Mouse (Mus musculus) hindbrain, embryonic 11.5 days (tissue): ENCODE data around the gene Gm11939. TPM values are rescaled to one million over a fixed set of nuclear protein-coding genes. Genes with fewer than 3 reads are reported as not detected.

ENCODE experiments used
- ATAC-seq: fragments of 200-750 bp; cut with Nextera tagmentation; 2 replicates; pipeline ENCODE4 v1.8.0; 2017; ENCODE audit warnings: mild to moderate bottlenecking, moderate TSS enrichment, moderate library complexity; ENCODE audit not compliant: low FRiP score
- DNase-seq: peaks from one replicate; pipeline ENCODE4 v3.0.0-alpha.2; 2015; ENCODE audit warnings: low spot score
- H3K27ac ChIP-seq: fragments of 300-500 bp; sonication (generic); 2 replicates; pipeline ENCODE4 v1.5.1; 2014; ENCODE audit warnings: mild to moderate bottlenecking, low read depth, low read length
- H3K27me3 ChIP-seq: fragments of 300-500 bp; sonication (generic); 2 replicates; pipeline ENCODE4 v1.6.1; 2014; ENCODE audit warnings: mild to moderate bottlenecking, low read length, moderate library complexity, mixed read lengths; ENCODE audit not compliant: control insufficient read depth, insufficient read depth
- H3K36me3 ChIP-seq: fragments of 300-500 bp; sonication (generic); 2 replicates; pipeline ENCODE4 v1.6.1; 2014; ENCODE audit warnings: mild to moderate bottlenecking, low read length, moderate library complexity, mixed read lengths; ENCODE audit not compliant: control insufficient read depth, insufficient read depth
- H3K4me1 ChIP-seq: fragments of 300-500 bp; sonication (generic); replicated peaks from 2 replicates; pipeline ENCODE4 v1.6.1; 2014; ENCODE audit warnings: low read length, mixed read lengths; ENCODE audit not compliant: control insufficient read depth, insufficient read depth
- H3K4me2 ChIP-seq: fragments of 300-500 bp; sonication (generic); replicated peaks from 2 replicates; pipeline ENCODE4 v1.6.1; 2014; ENCODE audit warnings: mild to moderate bottlenecking, low read depth, low read length
- H3K4me3 ChIP-seq: fragments of 300-500 bp; sonication (generic); 2 replicates; pipeline ENCODE4 v1.5.1; 2014; ENCODE audit warnings: low read depth, low read length
- H3K9ac ChIP-seq: fragments of 300-500 bp; sonication (generic); 2 replicates; pipeline ENCODE4 v1.6.1; 2014; ENCODE audit warnings: low read depth, low read length
- H3K9me3 ChIP-seq: fragments of 300-500 bp; sonication (generic); 2 replicates; pipeline ENCODE4 v1.6.1; 2016; ENCODE audit warnings: low read length; ENCODE audit not compliant: control insufficient read depth
- WGBS: fragments of 180-500 bp; shearing (Covaris S2); extraction: QIAGEN DNeasy Blood & Tissue Kit; methylation state at CpG from one replicate; pipeline ENCODE4 v1.1.7; 2014; 5-methylcytosine and 5-hydroxymethylcytosine counted together
- polyA plus RNA-seq: library from polyadenylated mRNA; unstranded; fragments of >200 nt; fragmentation: Nextera tagmentation; extraction: Ambion mirVana; gene quantifications from 2 replicates; pipeline ENCODE4 v1.2.1, GENCODE M21; 2014

Gene Gm11939
- polyA plus RNA-seq, 1 experiment from 2014 or later, result not detected

DNA sequence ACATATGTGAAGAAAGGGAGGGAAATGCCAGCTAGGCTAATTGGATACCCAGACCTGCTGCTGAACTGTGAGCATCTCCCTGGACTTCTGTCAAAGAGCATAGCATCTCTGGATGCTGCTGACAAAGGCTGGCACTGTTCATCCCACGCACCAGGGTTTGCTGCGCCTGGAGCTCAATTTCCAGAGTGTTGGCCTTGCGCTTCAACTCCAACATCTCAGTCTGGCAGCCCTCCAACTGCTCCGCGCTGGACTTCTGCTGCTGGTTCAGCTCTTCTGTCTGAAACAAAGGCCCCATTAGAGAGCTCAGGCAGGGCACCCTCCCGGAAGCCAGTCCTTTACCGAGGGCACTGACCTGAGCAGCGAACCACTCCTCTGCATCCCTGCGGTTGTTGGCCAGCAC lies 19.5 kb downstream of the Gm11939 start:
- H3K9me3 ChIP-seq, result no peaks in the 10 kb centered on the region
- no peaks in the 10 kb centered on the region for H3K36me3 ChIP-seq
- H3K27me3 ChIP-seq, result no peaks in the 10 kb centered on the region
- H3K9ac ChIP-seq, result no peak overlapping the region
- H3K4me2 ChIP-seq, result no peak overlapping the region
- H3K4me1 ChIP-seq, result no peaks in the 10 kb centered on the region
- WGBS, result 73% methylated on average over 9 of the region's 9 CpGs
- DNase-seq (peak; percentile 6), ATAC-seq (no peak)
- no peak overlapping the region for H3K4me3 ChIP-seq
- H3K27ac ChIP-seq, result no peak overlapping the region

DNA sequence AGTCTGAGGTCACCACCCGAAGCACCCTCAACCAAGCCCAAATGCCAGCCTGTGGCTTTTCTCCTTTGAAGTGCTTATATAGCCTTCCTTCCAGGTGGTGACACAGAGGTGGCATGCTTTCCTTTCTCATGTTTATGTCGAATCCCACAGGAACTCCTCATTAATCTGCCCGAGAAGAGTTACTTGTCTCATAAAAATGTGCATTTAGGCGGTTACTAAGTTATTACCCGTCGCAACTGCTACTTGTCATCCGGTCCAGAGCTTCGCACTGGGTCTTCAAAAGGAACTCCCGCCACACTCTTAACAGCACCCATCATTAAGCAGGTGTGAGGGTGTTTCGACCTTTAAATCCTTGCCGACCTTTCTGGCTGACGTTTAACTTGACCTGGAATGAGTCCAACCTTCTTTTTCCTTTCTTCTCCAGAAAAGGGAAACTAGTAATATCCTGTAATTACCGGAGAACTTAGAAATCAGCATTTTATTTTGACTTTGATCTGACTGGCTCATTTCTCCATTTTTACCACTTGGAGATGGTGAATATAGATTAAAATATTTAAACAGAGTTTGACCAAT lies 37.9 kb downstream of the Gm11939 start, which contains the start of gene Krt39:
Gene Krt39, minus strand, starts transcription at position 51 of the 573 bp plus-strand sequence.
- no peaks in the 10 kb centered on the region for H3K4me1 ChIP-seq
- no peak within 1 kb of the TSS for H3K27ac ChIP-seq
- no peaks in the 10 kb centered on the region for H3K9me3 ChIP-seq
- no peak within 1 kb of the TSS for H3K4me3 ChIP-seq
- H3K36me3 ChIP-seq, result no peaks in the 10 kb centered on the region
- no peak within 1 kb of the TSS for H3K4me2 ChIP-seq
- no peak for ATAC-seq
- DNase-seq, result no peak
- no peak within 1 kb of the TSS for H3K9ac ChIP-seq
- WGBS, result 87% methylated on average over 13 of the region's 13 CpGs
- H3K27me3 ChIP-seq, result no peaks in the 10 kb centered on the region

DNA sequence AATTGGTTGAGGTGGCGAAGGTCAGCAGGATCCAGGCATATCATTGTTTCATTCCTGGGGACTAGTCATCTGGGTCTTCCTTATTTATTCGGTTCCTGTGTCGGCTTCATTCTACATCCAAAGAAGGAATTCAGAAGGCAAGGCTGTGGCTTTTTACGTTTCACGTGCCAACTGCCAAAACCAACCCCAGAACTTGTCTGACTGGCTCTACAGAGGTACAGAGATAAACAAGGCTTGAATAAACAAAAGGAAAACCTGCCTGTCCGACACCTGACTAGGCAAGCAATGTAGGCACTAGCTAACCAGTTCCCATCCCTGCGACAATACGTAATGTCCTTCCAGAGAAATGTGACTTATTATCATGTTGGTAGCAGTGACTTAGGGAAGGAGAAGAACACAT lies 45.2 kb downstream of the Gm11939 start:
- ATAC-seq (no peak), DNase-seq (no peak)
- no peaks in the 10 kb centered on the region for H3K4me1 ChIP-seq
- WGBS, result 86% methylated on average over 8 of the region's 8 CpGs
- H3K27ac ChIP-seq, result no peak overlapping the region
- H3K9me3 ChIP-seq, result no peaks in the 10 kb centered on the region
- no peak overlapping the region for H3K4me2 ChIP-seq
- no peaks in the 10 kb centered on the region for H3K36me3 ChIP-seq
- H3K27me3 ChIP-seq, result no peaks in the 10 kb centered on the region
- H3K9ac ChIP-seq, result no peak overlapping the region
- H3K4me3 ChIP-seq, result no peak overlapping the region

Other genes starting within 250 kb of the Gm11939 start
- gene Krt25, start 236.5 kb downstream of the Gm11939 start, polyA plus RNA-seq, result not detected in 2 replicates
- 0.12 and 0.24 TPM in 2 replicates for gene Krt26, start 221.5 kb downstream of the Gm11939 start, polyA plus RNA-seq
- not detected in 2 replicates for gene Krt27, start 208.4 kb downstream of the Gm11939 start, polyA plus RNA-seq
- 0.39 and 0.60 TPM in 2 replicates for gene Krt28, start 184.6 kb downstream of the Gm11939 start, polyA plus RNA-seq
- gene Krt10, start 170.1 kb downstream of the Gm11939 start, polyA plus RNA-seq, result 27.8 and 35.1 TPM in 2 replicates
- not detected in 2 replicates for gene Krt12, start 137.2 kb downstream of the Gm11939 start, polyA plus RNA-seq
- 0.42 and 0.48 TPM in 2 replicates for gene Krt20, start 121.3 kb downstream of the Gm11939 start, polyA plus RNA-seq
- gene Krt23, start 66.3 kb downstream of the Gm11939 start, polyA plus RNA-seq, result not detected in 2 replicates
- not detected in 2 replicates for gene Krt39, start 38.1 kb downstream of the Gm11939 start, polyA plus RNA-seq
- gene Krt40, start 16.3 kb downstream of the Gm11939 start, polyA plus RNA-seq, result not detected in 2 replicates
- gene Krtap3-3, start 8.6 kb downstream of the Gm11939 start, polyA plus RNA-seq, result not detected in 2 replicates
- not detected in 2 replicates for gene Krtap3-2, start 2.6 kb downstream of the Gm11939 start, polyA plus RNA-seq
- not detected in 2 replicates for gene Krtap3-1, start 7.2 kb upstream of the Gm11939 start, polyA plus RNA-seq
- not detected in 2 replicates for gene Krtap1-5, start 21.6 kb upstream of the Gm11939 start, polyA plus RNA-seq
- not detected in 2 replicates for gene Krtap1-4, start 24.2 kb upstream of the Gm11939 start, polyA plus RNA-seq
- not detected in 2 replicates for gene Krtap1-3, start 31.9 kb upstream of the Gm11939 start, polyA plus RNA-seq
- gene Krtap9-3, start 38.6 kb upstream of the Gm11939 start, polyA plus RNA-seq, result not detected in 2 replicates
- gene Gm11938, start 43.8 kb upstream of the Gm11939 start, polyA plus RNA-seq, result not detected in 2 replicates
- gene Gm11937, start 50.7 kb upstream of the Gm11939 start, polyA plus RNA-seq, result not detected in 2 replicates
- gene Krtap2-4, start 55.4 kb upstream of the Gm11939 start, polyA plus RNA-seq, result not detected in 2 replicates
- gene Gm11562, start 61.0 kb upstream of the Gm11939 start, polyA plus RNA-seq, result not detected in 2 replicates
- gene Krtap4-1, start 68.8 kb upstream of the Gm11939 start, polyA plus RNA-seq, result not detected in 2 replicates
- gene Krtap4-2, start 75.6 kb upstream of the Gm11939 start, polyA plus RNA-seq, result not detected in 2 replicates
- gene Krtap4-7, start 84.6 kb upstream of the Gm11939 start, polyA plus RNA-seq, result not detected in 2 replicates
- gene Gm11555, start 90.8 kb upstream of the Gm11939 start, polyA plus RNA-seq, result not detected in 2 replicates
- not detected in 2 replicates for gene Gm11563, start 99.5 kb upstream of the Gm11939 start, polyA plus RNA-seq
- not detected in 2 replicates for gene Krtap4-6, start 106.5 kb upstream of the Gm11939 start, polyA plus RNA-seq
- not detected in 2 replicates for gene Gm14190, start 131.3 kb upstream of the Gm11939 start, polyA plus RNA-seq
- not detected in 2 replicates for gene Gm14180, start 174.8 kb upstream of the Gm11939 start, polyA plus RNA-seq
- gene Gm11595, start 213.4 kb upstream of the Gm11939 start, polyA plus RNA-seq, result not detected in 2 replicates
- not detected in 2 replicates for gene Krtap4-8, start 221.2 kb upstream of the Gm11939 start, polyA plus RNA-seq
- gene Krtap4-9, start 225.7 kb upstream of the Gm11939 start, polyA plus RNA-seq, result not detected in 2 replicates
- gene Gm11596, start 234.0 kb upstream of the Gm11939 start, polyA plus RNA-seq, result not detected in 2 replicates
- not detected in 2 replicates for gene Gm11569, start 239.5 kb upstream of the Gm11939 start, polyA plus RNA-seq
- gene Gm11554, start 245.0 kb upstream of the Gm11939 start, polyA plus RNA-seq, result not detected in 2 replicates